ENCODE assay signal across 8 mouse cellular contexts in the genomic region with DNA sequence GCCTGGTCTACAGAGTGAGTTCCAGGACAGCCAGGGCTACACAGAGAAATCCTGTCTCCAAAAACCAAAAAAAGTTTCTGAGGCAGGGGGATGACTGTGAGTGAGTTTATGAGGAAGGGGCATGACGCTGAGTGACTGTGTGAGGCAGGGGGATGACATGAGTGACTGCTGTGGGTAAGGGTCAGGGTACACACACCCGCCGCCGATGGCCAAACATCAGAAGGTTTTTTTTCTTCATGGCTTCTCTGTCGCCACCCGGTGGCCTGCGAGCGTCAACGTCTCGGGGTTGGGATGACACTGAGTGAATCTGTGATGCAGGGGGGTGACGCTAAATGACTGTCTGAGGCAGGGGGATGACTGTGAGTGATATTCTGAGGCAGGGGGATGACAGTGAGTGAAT. TPM values are rescaled to one million over a fixed set of nuclear protein-coding genes. Genes with fewer than 3 reads are reported as not detected.
A peak's percentile ranks its signal among the peaks of the same experiment; 100 is the strongest.
DNase-seq lines count a peak whose midpoint lies in the region; ATAC-seq lines count a peak whose summit lies in the region.
"Not testable (repeated sequence)": the region's sequence is repeated elsewhere in the genome, so short reads cannot be mapped to it uniquely, and the experiment has no call there.

No protein-coding gene starts in this region.

- not testable (repeated sequence) for H3K9me3 ChIP-seq in hindbrain, embryonic 14.5 days (ENCODE audit: control insufficient read depth, low read length)

- H3K36me3 ChIP-seq in hindbrain, embryonic 14.5 days (replicated peaks; ENCODE audit: control insufficient read depth, insufficient read depth) = not testable (repeated sequence)

- not testable (repeated sequence) for H3K27me3 ChIP-seq in hindbrain, embryonic 14.5 days (ENCODE audit: control insufficient read depth, insufficient read depth, low read length)

- not testable (repeated sequence) for H3K4me1 ChIP-seq in hindbrain, embryonic 14.5 days (replicated peaks; ENCODE audit: control insufficient read depth, insufficient read depth, low read length)

- peak; percentile 66 to 79 for DNase-seq in frontal cortex, postnatal 36 days (ENCODE audit: low spot score in 2 of 2)
- peak; percentile 77 for DNase-seq in hindbrain, embryonic 14.5 days (ENCODE audit: low spot score)
- peak; percentile 59 to 68 for DNase-seq in layer of hippocampus, postnatal 36 days
- DNase-seq in lung, postnatal 25 days (ENCODE audit: low spot score) = peak; percentile 85
- DNase-seq in ovary, postnatal 36 days (ENCODE audit: low spot score) = peak; percentile 68
- peak; percentile 84 for DNase-seq in thymus, postnatal 25 days

- peak overlapping the region; percentile 73 for H3K4me2 ChIP-seq in hindbrain, embryonic 14.5 days (replicated peaks)

- H3K27ac ChIP-seq in hindbrain, embryonic 14.5 days = peak overlapping the region; percentile 95

- peak overlapping the region; percentile 76 for H3K9ac ChIP-seq in hindbrain, embryonic 14.5 days

- H3K4me3 ChIP-seq in hindbrain, embryonic 14.5 days (replicated peaks; ENCODE audit: low read length) = peak overlapping the region; percentile 45

- 0% methylated on average over 11 of the region's 11 CpGs for WGBS in hindbrain, embryonic 14.5 days

- ATAC-seq in activated CD4-positive, CD25-positive, alpha-beta regulatory T cell, adult 4 months = peak; percentile 34
- peak; percentile 33 for ATAC-seq in common myeloid progenitor, adult 5-6 weeks (replicated peaks; ENCODE audit: low read depth, poor library complexity, severe bottlenecking)
- peak; percentile 46 for ATAC-seq in hindbrain, embryonic 14.5 days (ENCODE audit: low FRiP score)

RNA-seq across cellular contexts. Expression of a gene that starts 44.5 kb away (rescaled TPM):
- under 1 TPM; 0.77 to 0.80 TPM for polyA plus RNA-seq in activated CD4-positive, CD25-positive, alpha-beta regulatory T cell, adult 4 months (2017; shearing (Covaris generic))
- total RNA-seq in common myeloid progenitor, adult 5-6 weeks (2017) = 0.59 and 0.87 TPM in 2 replicates
- 0.53 and 1.5 TPM in 2 replicates for polyA plus RNA-seq in hindbrain, embryonic 14.5 days (2014; fragmentation: Nextera tagmentation; extraction: Ambion mirVana)
- under 1 TPM; 0.18 to 0.22 TPM for total RNA-seq in layer of hippocampus, postnatal 36 days (2021)

RNA-seq across cellular contexts. Expression of a gene that starts 54.2 kb away (rescaled TPM):
- not detected for polyA plus RNA-seq in activated CD4-positive, CD25-positive, alpha-beta regulatory T cell, adult 4 months (2017; shearing (Covaris generic))
- not detected in 2 replicates for total RNA-seq in common myeloid progenitor, adult 5-6 weeks (2017)
- polyA plus RNA-seq in hindbrain, embryonic 14.5 days (2014; fragmentation: Nextera tagmentation; extraction: Ambion mirVana) = not detected in 2 replicates
- not detected for total RNA-seq in layer of hippocampus, postnatal 36 days (2021)

Comparison
In these comparisons a context has a peak if more than half of its experiments do, and no peak if none do; other contexts are left out.
1. Peak in every context shown above with its lines: DNase-seq, ATAC-seq, H3K4me3 ChIP-seq and H3K27ac ChIP-seq.